In the genomic region with DNA sequence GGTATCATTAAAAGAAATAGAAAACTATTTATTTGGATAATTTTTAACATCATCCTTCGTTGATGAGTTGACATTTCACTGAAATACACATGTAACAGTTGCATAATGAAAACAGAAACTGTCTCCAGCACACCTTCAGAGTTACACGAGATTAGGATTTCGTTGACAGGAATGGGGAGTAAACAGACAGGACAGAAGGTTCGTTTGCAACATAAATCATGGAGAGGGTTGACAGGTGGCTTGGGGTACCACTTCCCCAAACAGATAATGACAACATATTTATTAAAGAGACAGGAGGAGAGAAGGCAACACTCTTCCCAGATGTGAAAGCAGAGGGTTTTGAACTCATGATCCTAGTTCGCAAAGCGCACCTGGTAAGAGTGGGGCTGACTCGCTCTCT, we compare ENCODE assay signal across 16 mouse cellular contexts. TPM values are rescaled to one million over a fixed set of nuclear protein-coding genes. Genes with fewer than 3 reads are reported as not detected.
"Had no signal": no experiment of that assay in that cellular context is flagged by ENCODE, and none has a peak within 500 bp of the region (broad histone marks: within the 10 kb centered on the region; RNA-seq: fewer than 3 reads in every experiment).

No protein-coding gene starts in this region.

- H3K27ac ChIP-seq: intestine, embryonic 15.5 days; limb, embryonic 12.5 days; liver, embryonic 13.5 days; midbrain, embryonic 10.5 days; midbrain, embryonic 15.5 days; neural tube, embryonic 12.5 days had no signal

- H3K4me3 ChIP-seq: intestine, embryonic 15.5 days; limb, embryonic 12.5 days; liver, embryonic 13.5 days; midbrain, embryonic 10.5 days; midbrain, embryonic 15.5 days; neural tube, embryonic 12.5 days had no signal

- H3K9ac ChIP-seq: intestine, embryonic 15.5 days; limb, embryonic 12.5 days; liver, embryonic 13.5 days; liver, postnatal 0 days; midbrain, embryonic 15.5 days; neural tube, embryonic 12.5 days had no signal

- H3K4me1 ChIP-seq: liver, embryonic 13.5 days had no signal

- H3K36me3 ChIP-seq: intestine, embryonic 15.5 days; limb, embryonic 12.5 days; liver, embryonic 13.5 days; midbrain, embryonic 10.5 days; midbrain, embryonic 15.5 days; neural tube, embryonic 12.5 days had no signal

- ATAC-seq: intestine, embryonic 15.5 days; liver, postnatal 0 days; midbrain, embryonic 15.5 days had no signal

- DNase-seq: kidney, adult 18-20 months; liver; liver, embryonic 13.5 days; liver, postnatal 0 days; lung, postnatal 14 days; retina, postnatal 1 day; right cerebral cortex, postnatal 4 days; thymus, adult 18-20 months; thymus, postnatal 14 days had no signal

- H3K9me3 ChIP-seq: intestine, embryonic 15.5 days; limb, embryonic 12.5 days; liver, embryonic 13.5 days; midbrain, embryonic 10.5 days; midbrain, embryonic 15.5 days; neural tube, embryonic 12.5 days had no signal

- H3K27me3 ChIP-seq: intestine, embryonic 15.5 days; limb, embryonic 12.5 days; liver, embryonic 13.5 days; midbrain, embryonic 15.5 days; neural tube, embryonic 12.5 days had no signal

- H3K4me2 ChIP-seq: intestine, embryonic 15.5 days; limb, embryonic 12.5 days; liver, embryonic 13.5 days; midbrain, embryonic 15.5 days; neural tube, embryonic 12.5 days had no signal

RNA-seq across cellular contexts. Expression of a gene that starts 46.1 kb away (rescaled TPM):
- total RNA-seq: monocyte, adult 5-6 weeks had no signal
- polyA plus RNA-seq: midbrain, embryonic 10.5 days had no signal

RNA-seq across cellular contexts. Expression of a gene that starts 46.2 kb away (rescaled TPM):
- total RNA-seq: monocyte, adult 5-6 weeks; neutrophil, adult 5-6 weeks had no signal
